10 mouse cellular contexts compared by ENCODE assay signal in the genomic region with DNA sequence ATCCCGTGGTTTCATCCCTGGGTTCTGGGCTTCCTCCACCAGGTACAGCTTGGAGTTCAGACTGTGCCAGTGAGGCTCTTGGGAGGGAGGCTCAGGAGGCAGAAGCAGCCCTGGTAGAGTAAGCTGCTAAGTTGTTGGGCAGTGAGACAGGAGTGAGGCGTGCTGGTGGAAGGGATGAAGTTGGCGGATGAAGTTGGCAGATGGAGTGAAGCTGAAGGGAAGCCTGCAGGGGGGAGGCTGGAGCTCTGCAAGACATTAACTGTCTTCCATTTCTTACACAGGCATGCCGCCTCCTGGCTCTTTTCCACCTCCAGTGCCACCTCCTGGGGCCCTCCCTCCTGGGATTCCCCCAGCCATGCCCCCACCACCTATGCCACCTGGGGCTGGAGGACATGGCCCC. TPM values are rescaled to one million over a fixed set of nuclear protein-coding genes. Genes with fewer than 3 reads are reported as not detected.
DNase-seq lines count a peak whose midpoint lies in the region; ATAC-seq and TF ChIP-seq lines count a peak whose summit lies in the region.
"Not testable (repeated sequence)": the region's sequence is repeated elsewhere in the genome, so short reads cannot be mapped to it uniquely, and the experiment has no call there.
"Had no signal": no experiment of that assay in that cellular context is flagged by ENCODE, and none has a peak within 500 bp of the region (broad histone marks: within the 10 kb centered on the region; RNA-seq: fewer than 3 reads in every experiment).

No protein-coding gene starts in this region.

- not testable (repeated sequence) for H3K9me3 ChIP-seq in MEL (replicated peaks; ENCODE audit: insufficient read depth, low read length); embryonic facial prominence, embryonic 10.5 days; forebrain, embryonic 13.5 days (replicated peaks); hindbrain, embryonic 13.5 days; liver, embryonic 12.5 days (replicated peaks); megakaryocyte, embryonic 14.5 days; neural tube, embryonic 15.5 days (replicated peaks)

- DNase-seq in MEL (ENCODE audit: low read depth, low spot score) = peak; percentile 34
- DNase-seq in embryonic facial prominence, embryonic 10.5 days (ENCODE audit: low spot score) = not testable (repeated sequence)

- WGBS in embryonic facial prominence, embryonic 10.5 days = 92% methylated on average over 4 of the region's 4 CpGs
- WGBS in forebrain, embryonic 13.5 days = 91% methylated on average over 4 of the region's 4 CpGs
- 88% methylated on average over 4 of the region's 4 CpGs for WGBS in hindbrain, embryonic 13.5 days
- WGBS in liver, embryonic 12.5 days (ENCODE audit: insufficient replicate concordance) = 84% methylated on average over 4 of the region's 4 CpGs
- WGBS in neural tube, embryonic 15.5 days = 75% methylated on average over 4 of the region's 4 CpGs

- not testable (repeated sequence) for TF ChIP-seq EP300 in MEL (IDR thresholded peaks at IDR 0.05; ENCODE audit: low read depth in 1 of 2, low read length in 2 of 2)

- H3K4me1 ChIP-seq in MEL (ENCODE audit: control insufficient read depth in 1 of 2, insufficient read depth in 2 of 2, low read length in 2 of 2) = peaks cover 8 to 35% of the 10 kb centered on the region in 2 experiments
- H3K4me1 ChIP-seq in embryonic facial prominence, embryonic 10.5 days = peaks cover 39% of the 10 kb centered on the region
- H3K4me1 ChIP-seq in forebrain, embryonic 13.5 days = peaks cover 38% of the 10 kb centered on the region
- peaks cover 42% of the 10 kb centered on the region for H3K4me1 ChIP-seq in hindbrain, embryonic 13.5 days (replicated peaks)
- peaks cover 44% of the 10 kb centered on the region for H3K4me1 ChIP-seq in liver, embryonic 12.5 days
- peaks cover 64% of the 10 kb centered on the region for H3K4me1 ChIP-seq in megakaryocyte, embryonic 14.5 days
- peaks cover 45% of the 10 kb centered on the region for H3K4me1 ChIP-seq in neural tube, embryonic 15.5 days

- peak overlapping the region; percentile 46 for H3K9ac ChIP-seq in MEL (ENCODE audit: control insufficient read depth, low read depth, low read length, poor library complexity, severe bottlenecking)
- not testable (repeated sequence) for H3K9ac ChIP-seq in forebrain, embryonic 13.5 days; hindbrain, embryonic 13.5 days; neural tube, embryonic 15.5 days (replicated peaks)
- peak overlapping the region; percentile 93 for H3K9ac ChIP-seq in liver, embryonic 12.5 days

- H3K27ac ChIP-seq in MEL (ENCODE audit: control insufficient read depth, low read depth, low read length); embryonic facial prominence, embryonic 10.5 days (replicated peaks); forebrain, embryonic 13.5 days; hindbrain, embryonic 13.5 days; neural tube, embryonic 15.5 days (replicated peaks): not testable (repeated sequence)
- 0 out of 2 replicates have a peak overlapping the region, but pooled peaks have one; percentile 14 for H3K27ac ChIP-seq in liver, embryonic 12.5 days

- peaks cover 43% of the 10 kb centered on the region for H3K79me2 ChIP-seq in MEL (ENCODE audit: control insufficient read depth, insufficient read depth, low read length, poor library complexity)

- not testable (repeated sequence) for TF ChIP-seq RAD21 in MEL (IDR thresholded peaks at IDR 0.05; ENCODE audit: low read depth, low read length)

- not testable (repeated sequence) for ATAC-seq in forebrain, embryonic 13.5 days; hindbrain, embryonic 13.5 days (ENCODE audit: low FRiP score); liver, embryonic 12.5 days; neural tube, embryonic 15.5 days (ENCODE audit: low FRiP score)

- H3K4me2 ChIP-seq in forebrain, embryonic 13.5 days = peak overlapping the region; percentile 99
- peak overlapping the region; percentile 27; the same call in 1 of the 2 replicates for H3K4me2 ChIP-seq in hindbrain, embryonic 13.5 days
- peak overlapping the region; percentile 91 for H3K4me2 ChIP-seq in liver, embryonic 12.5 days
- H3K4me2 ChIP-seq in neural tube, embryonic 15.5 days = peak overlapping the region; percentile 26; the same call in 1 of the 2 replicates

- H3K4me3 ChIP-seq in MEL (ENCODE audit: control insufficient read depth in 1 of 2, insufficient read depth in 1 of 2, low read depth in 2 of 2, low read length in 2 of 2); hindbrain, embryonic 13.5 days; neural tube, embryonic 15.5 days (replicated peaks): not testable (repeated sequence)
- H3K4me3 ChIP-seq in embryonic facial prominence, embryonic 10.5 days = peak overlapping the region; percentile 92
- peak overlapping the region; percentile 20; the same call in 1 of the 2 replicates for H3K4me3 ChIP-seq in forebrain, embryonic 13.5 days
- H3K4me3 ChIP-seq in liver, embryonic 12.5 days = peak overlapping the region; percentile 83
- peak overlapping the region; percentile 83 for H3K4me3 ChIP-seq in megakaryocyte, embryonic 14.5 days (replicated peaks)

- 0 out of 4 replicates have a peak, but pooled peaks of 1 of the 2 experiments have one; percentile 36 for TF ChIP-seq POLR2A in MEL (IDR thresholded peaks at IDR 0.05; ENCODE audit: control insufficient read depth in 1 of 2, insufficient read depth in 1 of 2, low read depth in 1 of 2, low read length in 2 of 2, poor library complexity in 1 of 2)

- H3K27me3 ChIP-seq in MEL (ENCODE audit: control insufficient read depth in 1 of 2, insufficient read depth in 2 of 2, low read length in 2 of 2); embryonic facial prominence, embryonic 10.5 days (replicated peaks; ENCODE audit: low read depth, poor library complexity, severe bottlenecking); forebrain, embryonic 13.5 days; hindbrain, embryonic 13.5 days; liver, embryonic 12.5 days (replicated peaks); megakaryocyte, embryonic 14.5 days (replicated peaks); neural tube, embryonic 15.5 days (replicated peaks): not testable (repeated sequence)

- peaks cover 24 to 40% of the 10 kb centered on the region in 2 experiments for H3K36me3 ChIP-seq in MEL (ENCODE audit: control insufficient read depth in 1 of 2, insufficient read depth in 2 of 2, low read length in 2 of 2)
- peaks cover 71% of the 10 kb centered on the region for H3K36me3 ChIP-seq in embryonic facial prominence, embryonic 10.5 days (replicated peaks)
- peaks cover 49% of the 10 kb centered on the region for H3K36me3 ChIP-seq in forebrain, embryonic 13.5 days (ENCODE audit: poor library complexity, severe bottlenecking)
- peaks cover 44% of the 10 kb centered on the region for H3K36me3 ChIP-seq in hindbrain, embryonic 13.5 days
- H3K36me3 ChIP-seq in liver, embryonic 12.5 days = peaks cover 65% of the 10 kb centered on the region
- H3K36me3 ChIP-seq in megakaryocyte, embryonic 14.5 days (replicated peaks; ENCODE audit: low read length) = peaks cover 70% of the 10 kb centered on the region
- peaks cover 46% of the 10 kb centered on the region for H3K36me3 ChIP-seq in neural tube, embryonic 15.5 days

- TF ChIP-seq CTCF in MEL (IDR thresholded peaks at IDR 0.05 in 2 of 3, conservative IDR thresholded peaks at IDR 0.05 in 1 of 3; ENCODE audit: control insufficient read depth in 1 of 3, insufficient read depth in 1 of 3, low read depth in 2 of 3, low read length in 3 of 3, poor library complexity in 1 of 3, severe bottlenecking in 1 of 3) = not testable (repeated sequence)

RNA-seq across cellular contexts. Expression of a gene that starts 1.9 kb away (rescaled TPM):
- 135 and 157 TPM in 2 replicates for total RNA-seq in MEL (2012; rRNA removed)
- 100 to 1,000 TPM; 102 to 423 TPM for polyA plus RNA-seq in MEL (2012; ENCODE audit: insufficient read depth in 1 of 2, insufficient read length in 2 of 2, low read depth in 1 of 2, low replicate concordance in 2 of 2, missing spikeins in 1 of 2)
- 299 and 302 TPM in 2 replicates for polyA plus RNA-seq in embryonic facial prominence, embryonic 10.5 days (2016; fragmentation: Nextera tagmentation; extraction: Ambion mirVana)
- polyA plus RNA-seq in forebrain, embryonic 13.5 days (2015; fragmentation: Nextera tagmentation; extraction: Ambion mirVana) = 161 and 181 TPM in 2 replicates
- 149 and 151 TPM in 2 replicates for polyA plus RNA-seq in hindbrain, embryonic 13.5 days (2015; fragmentation: Nextera tagmentation; extraction: Ambion mirVana)
- 135 and 142 TPM in 2 replicates for polyA plus RNA-seq in liver, embryonic 12.5 days (2016; fragmentation: Nextera tagmentation; extraction: Ambion mirVana)
- 463 and 1,018 TPM in 2 replicates for polyA plus RNA-seq in megakaryocyte, embryonic 14.5 days (2012; ENCODE audit: insufficient read depth, low replicate concordance)
- 127 and 150 TPM in 2 replicates for polyA plus RNA-seq in neural tube, embryonic 15.5 days (2015; fragmentation: Nextera tagmentation; extraction: Ambion mirVana)

RNA-seq across cellular contexts. Expression of a gene that starts 6.9 kb away (rescaled TPM):
- total RNA-seq in MEL (2012; rRNA removed) = 0.77 and 2.1 TPM in 2 replicates
- 1 to 10 TPM in 1 of 2 experiments, not detected in 1; 3.3 TPM for polyA plus RNA-seq in MEL (2012; ENCODE audit: insufficient read depth in 1 of 2, insufficient read length in 2 of 2, low read depth in 1 of 2, low replicate concordance in 2 of 2, missing spikeins in 1 of 2)
- polyA plus RNA-seq in embryonic facial prominence, embryonic 10.5 days (2016; fragmentation: Nextera tagmentation; extraction: Ambion mirVana) = 3.0 and 3.9 TPM in 2 replicates
- 29.3 and 37.9 TPM in 2 replicates for polyA plus RNA-seq in forebrain, embryonic 13.5 days (2015; fragmentation: Nextera tagmentation; extraction: Ambion mirVana)
- 84.0 and 88.7 TPM in 2 replicates for polyA plus RNA-seq in hindbrain, embryonic 13.5 days (2015; fragmentation: Nextera tagmentation; extraction: Ambion mirVana)
- 1.1 and 1.4 TPM in 2 replicates for polyA plus RNA-seq in liver, embryonic 12.5 days (2016; fragmentation: Nextera tagmentation; extraction: Ambion mirVana)
- 1.9 and 7.6 TPM in 2 replicates for polyA plus RNA-seq in megakaryocyte, embryonic 14.5 days (2012; ENCODE audit: insufficient read depth, low replicate concordance)
- 110 and 136 TPM in 2 replicates for polyA plus RNA-seq in neural tube, embryonic 15.5 days (2015; fragmentation: Nextera tagmentation; extraction: Ambion mirVana)

RNA-seq across cellular contexts. Expression of a gene that starts 12.2 kb away (rescaled TPM):
- total RNA-seq in MEL (2012; rRNA removed) = 0.62 and 0.77 TPM in 2 replicates
- 1 to 10 TPM in 1 of 2 experiments, not detected in 1; 1.4 TPM for polyA plus RNA-seq in MEL (2012; ENCODE audit: insufficient read depth in 1 of 2, insufficient read length in 2 of 2, low read depth in 1 of 2, low replicate concordance in 2 of 2, missing spikeins in 1 of 2)
- polyA plus RNA-seq in embryonic facial prominence, embryonic 10.5 days (2016; fragmentation: Nextera tagmentation; extraction: Ambion mirVana) = 8.0 and 12.5 TPM in 2 replicates
- 9.0 and 12.9 TPM in 2 replicates for polyA plus RNA-seq in forebrain, embryonic 13.5 days (2015; fragmentation: Nextera tagmentation; extraction: Ambion mirVana)
- polyA plus RNA-seq in hindbrain, embryonic 13.5 days (2015; fragmentation: Nextera tagmentation; extraction: Ambion mirVana) = 11.5 and 12.8 TPM in 2 replicates
- 2.4 and 3.9 TPM in 2 replicates for polyA plus RNA-seq in liver, embryonic 12.5 days (2016; fragmentation: Nextera tagmentation; extraction: Ambion mirVana)
- polyA plus RNA-seq in megakaryocyte, embryonic 14.5 days (2012; ENCODE audit: insufficient read depth, low replicate concordance) = 0.57 TPM in 1 of 2 replicates, not detected in the other
- 12.6 and 13.3 TPM in 2 replicates for polyA plus RNA-seq in neural tube, embryonic 15.5 days (2015; fragmentation: Nextera tagmentation; extraction: Ambion mirVana)

RNA-seq across cellular contexts. Expression of a gene that starts 45.5 kb away (rescaled TPM):
- total RNA-seq in MEL (2012; rRNA removed) = 115 and 123 TPM in 2 replicates
- polyA plus RNA-seq in MEL (2012; ENCODE audit: insufficient read depth in 1 of 2, insufficient read length in 2 of 2, low read depth in 1 of 2, low replicate concordance in 2 of 2, missing spikeins in 1 of 2) = 100 to 1,000 TPM in 1 of 2 experiments, not detected in 1; 124 TPM
- polyA plus RNA-seq in embryonic facial prominence, embryonic 10.5 days (2016; fragmentation: Nextera tagmentation; extraction: Ambion mirVana) = 76.4 and 80.4 TPM in 2 replicates
- 82.2 and 86.6 TPM in 2 replicates for polyA plus RNA-seq in forebrain, embryonic 13.5 days (2015; fragmentation: Nextera tagmentation; extraction: Ambion mirVana)
- 64.0 and 65.6 TPM in 2 replicates for polyA plus RNA-seq in hindbrain, embryonic 13.5 days (2015; fragmentation: Nextera tagmentation; extraction: Ambion mirVana)
- 57.4 and 61.7 TPM in 2 replicates for polyA plus RNA-seq in liver, embryonic 12.5 days (2016; fragmentation: Nextera tagmentation; extraction: Ambion mirVana)
- 29.8 and 114 TPM in 2 replicates for polyA plus RNA-seq in megakaryocyte, embryonic 14.5 days (2012; ENCODE audit: insufficient read depth, low replicate concordance)
- polyA plus RNA-seq in neural tube, embryonic 15.5 days (2015; fragmentation: Nextera tagmentation; extraction: Ambion mirVana) = 53.9 and 58.6 TPM in 2 replicates

RNA-seq across cellular contexts. Expression of a gene that starts 45.6 kb away (rescaled TPM):
- 197 and 234 TPM in 2 replicates for total RNA-seq in MEL (2012; rRNA removed)
- under 1 TPM in 1 of 2 experiments, not detected in 1; 0.72 TPM for polyA plus RNA-seq in MEL (2012; ENCODE audit: insufficient read depth in 1 of 2, insufficient read length in 2 of 2, low read depth in 1 of 2, low replicate concordance in 2 of 2, missing spikeins in 1 of 2)
- polyA plus RNA-seq in embryonic facial prominence, embryonic 10.5 days (2016; fragmentation: Nextera tagmentation; extraction: Ambion mirVana) = 0.92 and 1.4 TPM in 2 replicates
- 0.78 and 2.2 TPM in 2 replicates for polyA plus RNA-seq in forebrain, embryonic 13.5 days (2015; fragmentation: Nextera tagmentation; extraction: Ambion mirVana)
- polyA plus RNA-seq in hindbrain, embryonic 13.5 days (2015; fragmentation: Nextera tagmentation; extraction: Ambion mirVana) = 1.0 TPM in 1 of 2 replicates, not detected in the other
- polyA plus RNA-seq in liver, embryonic 12.5 days (2016; fragmentation: Nextera tagmentation; extraction: Ambion mirVana) = 0.71 and 0.86 TPM in 2 replicates
- polyA plus RNA-seq in megakaryocyte, embryonic 14.5 days (2012; ENCODE audit: insufficient read depth, low replicate concordance) = not detected in 2 replicates
- 0.47 TPM in 1 of 2 replicates, not detected in the other for polyA plus RNA-seq in neural tube, embryonic 15.5 days (2015; fragmentation: Nextera tagmentation; extraction: Ambion mirVana)
- polyA plus RNA-seq: forebrain, embryonic 16.5 days; heart, postnatal 0 days; midbrain, postnatal 0 days had no signal

Comparison
In these comparisons a context has a peak if more than half of its experiments do, and no peak if none do; other contexts are left out.
1. H3K4me2 ChIP-seq: peak in every context shown above with its lines; median percentile 99 in forebrain, embryonic 13.5 days; 91 in liver, embryonic 12.5 days; 27 in hindbrain, embryonic 13.5 days; 26 in neural tube, embryonic 15.5 days.